Mouse (Mus musculus): ENCODE data around the gene Amn1.
A peak's percentile ranks its signal among the peaks of the same experiment; 100 is the strongest.
"Not testable (repeated sequence)": the region's sequence is repeated elsewhere in the genome, so short reads cannot be mapped to it uniquely, and the experiment has no call there.

Gene Amn1

DNA sequence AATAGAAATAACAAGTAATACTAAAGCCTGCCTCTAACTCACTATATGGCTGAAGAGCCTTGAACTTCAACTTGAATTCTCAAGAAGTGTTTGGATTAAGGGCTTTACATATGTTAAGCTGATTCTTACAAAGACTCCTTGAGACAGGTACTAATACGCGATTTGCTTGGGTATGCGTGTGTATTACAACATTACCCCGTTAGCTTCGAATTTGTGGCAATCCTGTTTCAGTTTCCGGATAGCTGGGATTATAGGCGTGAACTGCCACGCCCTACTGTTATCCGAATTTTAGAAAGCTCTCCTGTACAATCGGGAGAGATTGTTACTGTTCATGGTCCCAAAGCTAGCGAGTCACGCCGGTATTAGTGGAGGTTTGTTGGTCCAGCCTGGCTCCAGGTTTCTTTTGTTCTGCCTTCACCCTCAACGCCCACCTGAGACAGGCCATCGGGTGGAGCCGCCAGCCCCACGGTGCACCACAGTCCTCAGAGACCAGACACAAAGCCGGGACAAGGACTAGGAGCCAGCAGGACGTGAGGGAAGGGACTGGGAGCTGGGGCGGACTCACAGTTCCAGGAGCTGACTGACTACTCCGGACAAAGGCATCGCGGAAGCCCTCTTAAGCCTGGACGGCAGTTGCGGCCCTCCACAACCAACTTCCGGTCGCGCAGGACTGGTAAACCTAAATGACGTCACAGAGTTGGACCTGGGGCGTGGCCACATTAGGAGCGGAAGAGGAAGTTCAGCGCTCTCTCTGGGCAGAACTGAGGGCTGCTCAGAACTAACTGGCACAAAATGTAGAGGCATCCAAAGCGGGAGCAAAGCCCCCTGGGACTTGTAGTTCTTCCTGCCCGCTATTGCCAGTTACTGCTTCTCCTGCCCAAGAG is at the start of gene Amn1:
Amn1 (minus strand) TSS at position 672 of the 884 bp plus-strand sequence.
- DNase-seq (ENCODE audit: low spot score in 2 of 2) = peak; percentile 93 to 94

DNA sequence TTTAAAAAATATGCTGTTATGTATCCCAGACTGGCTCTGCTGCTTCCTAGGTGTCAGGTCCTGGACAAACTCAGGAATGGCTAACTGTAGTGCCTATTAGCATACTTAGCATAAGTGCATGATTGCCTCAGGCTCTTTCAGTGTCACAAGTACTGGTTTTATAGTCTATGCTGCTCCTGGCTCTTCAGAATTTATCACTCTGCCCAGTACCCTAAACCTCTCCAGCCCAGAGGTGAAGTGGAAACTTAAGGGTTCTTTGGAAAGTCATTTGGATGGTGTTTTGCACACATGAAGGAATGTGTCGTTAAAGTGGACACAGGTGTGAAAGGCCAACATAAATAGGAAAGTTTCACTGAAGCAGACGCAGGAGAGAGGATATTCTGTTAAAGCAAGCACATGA is 48.3 kb upstream of the Amn1 start:
- DNase-seq (ENCODE audit: low spot score in 2 of 2) = no peak

- DNase-seq (ENCODE audit: low spot score in 2 of 2) = no peak
Measured at GRCm38 (mm10) chr6:149233918-149234317, 45.4 kb upstream of the Amn1 start.

DNA sequence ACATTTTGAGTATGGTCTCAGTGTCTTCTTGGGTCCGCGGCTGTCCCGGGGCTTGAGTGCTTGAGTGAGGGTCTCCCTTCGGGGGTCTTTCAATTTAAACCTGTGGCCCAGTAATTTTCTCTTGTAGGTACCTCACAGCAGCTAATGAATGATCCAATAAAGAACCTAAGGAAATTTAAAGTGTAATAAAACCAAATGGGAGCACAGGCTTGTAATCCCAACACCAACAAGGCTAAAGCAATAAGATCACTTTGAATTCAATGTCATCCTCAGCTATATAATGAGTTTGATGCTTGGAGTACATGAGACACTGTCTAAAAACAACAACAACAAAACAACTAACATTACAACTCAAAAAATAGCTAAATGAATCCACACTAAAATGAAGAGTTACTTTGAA is 36.2 kb upstream of the Amn1 start:
- no peak for DNase-seq (ENCODE audit: low spot score in 2 of 2)

DNA sequence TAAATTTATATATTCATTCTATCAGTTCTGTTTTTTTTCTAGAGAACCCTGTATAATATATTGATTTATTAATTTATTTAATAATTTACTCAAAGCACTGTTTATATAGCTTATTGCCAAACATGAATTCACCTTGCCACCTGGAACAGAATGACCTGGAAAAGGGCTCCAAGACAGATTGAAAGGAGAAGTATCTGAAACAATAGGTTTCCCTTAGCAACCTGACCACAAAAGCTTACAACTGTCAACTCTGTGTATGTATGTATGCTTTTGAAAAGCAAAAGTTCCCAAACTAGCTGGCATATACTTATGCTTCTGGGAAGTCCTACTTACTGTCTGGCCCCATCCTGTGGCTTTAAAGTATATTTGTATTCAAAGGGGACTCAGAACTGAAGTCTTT is 32.8 kb upstream of the Amn1 start:
- DNase-seq (ENCODE audit: low spot score in 2 of 2) = no peak

GRCm38 (mm10) chr6:149198572-149198971 is 10.1 kb upstream of the Amn1 start:
- no peak for DNase-seq (ENCODE audit: low spot score in 2 of 2)

GRCm38 (mm10) chr6:149197116-149197515 is 8.6 kb upstream of the Amn1 start:
- no peak for DNase-seq (ENCODE audit: low spot score in 2 of 2)

DNA sequence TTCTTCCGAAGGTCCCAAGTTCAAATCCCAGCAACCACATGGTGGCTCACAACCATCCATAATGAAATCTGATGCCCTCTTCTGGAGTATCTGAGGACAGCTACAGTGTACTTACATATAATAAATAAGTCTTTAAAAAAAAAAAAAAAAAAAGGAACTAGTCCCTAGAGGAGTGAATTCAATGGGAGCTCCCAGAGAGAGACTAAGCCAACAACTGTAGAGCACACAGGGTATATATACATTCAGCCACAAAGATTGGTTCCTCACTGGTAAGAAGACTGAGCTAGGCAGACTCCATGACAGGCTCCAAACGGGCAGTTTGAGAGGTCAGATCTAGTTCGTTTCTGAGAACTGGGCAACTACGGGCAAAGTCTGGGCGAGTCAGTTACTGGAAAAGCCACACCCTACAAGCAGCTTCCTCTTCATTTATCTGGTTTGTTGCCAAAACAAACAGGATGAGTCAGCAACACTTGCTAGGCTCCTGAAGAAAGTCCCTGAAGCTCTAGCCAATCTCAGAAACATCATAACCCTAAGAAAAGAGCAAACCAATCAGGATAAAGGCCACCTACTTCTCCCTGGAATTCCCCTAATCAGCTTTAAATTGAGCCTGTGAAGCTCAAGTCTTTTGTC is 4.9 kb upstream of the Amn1 start:
- DNase-seq (ENCODE audit: low spot score in 2 of 2) = no peak

DNA sequence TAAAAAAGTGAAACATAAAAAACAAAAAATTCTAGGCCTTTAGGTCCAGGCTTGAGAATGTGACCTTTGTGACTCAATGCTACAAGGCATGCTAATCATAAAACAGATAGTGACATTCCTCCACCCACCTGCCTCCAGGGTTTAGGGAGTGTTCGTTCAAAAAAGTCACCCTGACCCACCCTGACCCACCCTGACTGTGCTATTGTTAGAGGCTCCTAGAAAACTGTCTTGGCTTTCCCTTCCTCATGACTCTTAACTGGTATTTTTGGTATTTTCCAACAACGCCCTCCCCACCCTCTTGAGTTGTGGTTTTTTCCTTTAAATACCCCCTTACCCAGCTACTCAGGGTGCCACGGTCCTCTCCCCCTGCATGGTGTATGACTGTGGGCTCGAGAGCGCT is 3.4 kb upstream of the Amn1 start:
- DNase-seq (ENCODE audit: low spot score in 2 of 2) = not testable (repeated sequence)

DNA sequence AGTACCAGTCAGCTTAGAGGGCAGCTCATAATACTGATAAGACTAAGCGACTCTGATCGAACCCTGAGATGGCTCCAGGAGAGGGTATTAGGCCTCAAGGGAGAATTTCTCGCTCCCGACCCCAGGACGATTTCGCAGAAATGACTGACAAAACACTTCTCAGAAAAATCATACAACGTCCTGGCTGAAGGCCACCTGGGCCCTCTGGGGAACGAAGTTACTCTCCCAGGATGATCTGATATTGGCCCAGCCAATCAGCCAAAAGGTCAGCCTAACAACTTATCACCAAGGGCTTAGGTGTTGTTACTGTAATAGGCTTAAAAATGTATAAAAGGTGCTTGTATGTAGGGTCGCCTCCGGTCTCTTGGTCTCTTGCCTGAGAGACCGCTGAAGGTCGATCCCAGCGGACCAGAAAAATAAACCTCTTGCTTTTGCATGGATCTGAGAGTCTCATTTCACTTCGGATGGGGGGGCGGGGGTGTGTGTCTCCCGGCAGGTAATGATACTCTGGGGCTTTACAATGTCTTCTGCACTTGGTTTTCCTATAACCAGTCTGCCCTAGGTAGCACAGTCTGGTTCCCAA is 919 bp upstream of the Amn1 start:
- peak in 1 of 2 experiments; percentile 7 for DNase-seq (ENCODE audit: low spot score in 2 of 2)

GRCm38 (mm10) chr6:149188925-149189257 is 379 bp upstream of the Amn1 start:
- DNase-seq (ENCODE audit: low spot score in 2 of 2) = no peak

DNA sequence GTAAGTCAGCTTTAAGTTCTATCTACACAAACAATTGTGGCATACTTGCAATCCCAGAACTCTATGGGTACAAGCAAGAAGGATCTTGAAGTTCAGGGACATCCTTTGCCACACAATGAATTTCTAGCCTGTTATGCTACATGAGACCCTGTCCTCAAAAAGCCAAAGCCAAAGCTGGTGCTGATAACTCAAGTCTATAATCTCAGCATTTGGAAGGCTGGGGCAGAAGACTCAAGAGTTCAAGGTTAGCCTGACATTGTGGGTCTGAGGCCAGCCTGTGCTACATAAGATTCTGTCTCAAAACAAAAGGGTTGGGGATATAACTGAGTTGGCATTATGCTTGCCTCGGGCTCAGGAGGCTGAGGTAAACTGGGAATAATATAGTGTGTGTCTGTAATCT is 1.1 kb downstream of the Amn1 start:
- no peak for DNase-seq (ENCODE audit: low spot score in 2 of 2)

GRCm38 (mm10) chr6:149184007-149184406 is 4.5 kb downstream of the Amn1 start:
- no peak for DNase-seq (ENCODE audit: low spot score in 2 of 2)

GRCm38 (mm10) chr6:149179064-149179463 is 9.4 kb downstream of the Amn1 start:
- no peak for DNase-seq (ENCODE audit: low spot score in 2 of 2)

- no peak for DNase-seq (ENCODE audit: low spot score in 2 of 2)
Measured at GRCm38 (mm10) chr6:149174932-149175570, 13.5 kb downstream of the Amn1 start.

DNA sequence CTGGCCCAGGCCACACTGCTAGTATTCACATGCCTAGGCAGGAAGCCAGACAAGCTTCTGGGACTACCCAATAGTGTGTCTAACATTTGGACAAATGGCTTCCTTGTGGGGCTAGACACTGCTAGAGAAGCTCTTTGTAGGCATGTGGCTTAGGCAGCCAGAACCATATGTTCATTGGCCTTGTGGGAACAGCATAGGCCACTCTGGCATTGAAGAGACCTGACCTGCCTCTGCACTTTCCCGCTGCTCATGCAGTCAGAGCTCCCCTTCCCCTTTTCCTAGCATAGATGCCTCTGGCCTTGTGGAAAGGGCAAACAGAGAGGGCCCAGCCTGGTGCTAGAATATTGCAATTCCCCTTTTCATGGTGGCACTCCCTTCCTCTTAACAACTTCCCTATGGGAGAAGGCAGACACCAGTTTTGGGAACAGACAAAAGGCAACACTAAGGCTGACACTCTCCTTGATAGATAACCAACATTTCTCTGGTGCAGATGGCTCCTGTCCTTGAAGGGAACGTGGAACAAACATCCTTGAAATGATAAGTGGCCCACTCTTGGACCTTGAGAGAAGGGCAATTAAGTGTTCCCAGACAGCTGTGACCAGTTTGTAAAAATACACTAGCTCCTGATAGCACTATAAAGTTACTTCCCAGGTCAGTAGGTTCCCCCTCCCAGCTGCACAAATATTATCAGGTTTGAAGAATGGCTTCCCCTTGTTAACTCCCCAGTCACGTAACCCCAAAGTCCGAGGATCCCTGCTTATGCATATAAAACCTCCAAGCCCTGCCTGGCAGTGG is 14.5 kb downstream of the Amn1 start:
- DNase-seq (ENCODE audit: low spot score in 2 of 2) = no peak

- not testable (repeated sequence) for DNase-seq (ENCODE audit: low spot score in 2 of 2)
Measured at GRCm38 (mm10) chr6:149169965-149170364, 18.5 kb downstream of the Amn1 start.

DNA sequence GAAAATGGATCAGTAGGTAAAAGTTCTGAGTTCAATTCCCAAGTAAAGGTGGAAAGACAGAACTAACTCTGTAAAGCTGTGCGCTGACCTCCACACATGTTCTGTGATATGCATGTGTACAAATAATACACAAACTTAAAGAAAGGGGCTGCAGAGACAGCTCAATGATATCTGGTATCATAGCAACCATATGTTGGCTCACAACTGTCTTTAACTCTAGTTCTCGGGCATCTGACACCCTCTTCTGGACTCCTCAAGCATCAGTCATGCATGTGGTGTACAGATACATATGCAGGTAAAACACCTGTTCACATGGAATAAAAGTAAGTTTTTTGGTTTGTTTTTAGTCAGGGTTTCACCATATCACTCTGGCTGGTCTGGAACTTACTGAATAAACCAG is 20.1 kb downstream of the Amn1 start:
- no peak for DNase-seq (ENCODE audit: low spot score in 2 of 2)

DNA sequence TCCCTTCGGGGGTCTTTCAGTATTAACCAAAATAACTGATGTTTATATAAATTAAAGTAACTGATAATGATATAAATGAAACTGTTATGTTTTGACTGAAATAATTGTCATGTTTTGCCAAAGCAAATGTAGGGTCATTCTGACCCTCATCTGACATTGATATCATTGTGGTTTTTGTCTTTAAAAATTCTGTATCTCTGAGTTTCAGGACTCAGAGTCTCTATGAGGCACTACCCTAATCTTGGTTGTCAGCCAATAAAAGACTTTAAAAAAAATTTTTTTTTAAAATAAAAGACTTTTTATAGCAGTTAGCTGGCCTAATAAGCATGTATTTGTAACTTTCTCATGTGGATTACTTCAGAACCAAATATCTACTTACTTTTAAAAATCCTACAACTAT is 20.8 kb downstream of the Amn1 start:
- no peak for DNase-seq (ENCODE audit: low spot score in 2 of 2)

GRCm38 (mm10) chr6:149167038-149167437 is 21.5 kb downstream of the Amn1 start:
- DNase-seq (ENCODE audit: low spot score in 2 of 2) = not testable (repeated sequence)

- no peak for DNase-seq (ENCODE audit: low spot score in 2 of 2)
Measured at GRCm38 (mm10) chr6:149155031-149155841, 33.3 kb downstream of the Amn1 start.
